26 mouse cellular contexts compared by ENCODE assay signal in the genomic region with DNA sequence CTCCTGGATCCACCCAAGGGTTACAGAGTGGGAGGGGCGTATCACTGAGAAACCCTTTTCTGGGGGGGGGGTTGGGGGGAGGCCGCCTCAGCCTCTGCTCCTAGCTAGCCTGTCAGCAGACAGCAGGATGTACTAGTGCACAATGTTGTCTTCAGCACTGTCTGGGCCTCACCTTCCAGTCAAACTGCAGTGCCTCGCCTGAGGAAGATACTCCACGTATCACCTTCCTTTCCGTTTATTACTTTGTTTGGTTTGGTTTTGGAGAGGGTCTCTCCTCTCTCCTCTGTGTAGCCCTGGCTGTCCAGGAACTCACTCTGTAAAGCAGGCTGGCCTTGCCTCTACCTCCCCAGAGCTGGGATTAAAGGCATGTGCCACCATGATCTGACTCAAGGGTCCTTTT. TPM values are rescaled to one million over a fixed set of nuclear protein-coding genes. Genes with fewer than 3 reads are reported as not detected.
A peak's percentile ranks its signal among the peaks of the same experiment; 100 is the strongest.
DNase-seq lines count a peak whose midpoint lies in the region; ATAC-seq and TF ChIP-seq lines count a peak whose summit lies in the region.
"Had no signal": no experiment of that assay in that cellular context is flagged by ENCODE, and none has a peak within 500 bp of the region (broad histone marks: within the 10 kb centered on the region; RNA-seq: fewer than 3 reads in every experiment).

No protein-coding gene starts in this region.

- H3K27me3 ChIP-seq in intestine, embryonic 14.5 days (replicated peaks; ENCODE audit: control insufficient read depth, insufficient read depth, low read length): peaks cover 60% of the 10 kb centered on the region
- peaks cover 33% of the 10 kb centered on the region; the same call in 1 of the 2 replicates for H3K27me3 ChIP-seq in intestine, postnatal 0 days (replicated peaks; ENCODE audit: control insufficient read depth, insufficient read depth, low read length)
- H3K27me3 ChIP-seq in kidney, embryonic 16.5 days (ENCODE audit: insufficient read depth, low read length): peaks cover 60% of the 10 kb centered on the region

- peak; percentile 53 for DNase-seq in intestine, embryonic 14.5 days (ENCODE audit: low spot score)
- no peak for DNase-seq in kidney, postnatal 14 days
- peak; percentile 11 for DNase-seq in CD4-positive helper T cell, adult 2 months (ENCODE audit: low read depth, low spot score)
- DNase-seq in naive thymus-derived CD4-positive, alpha-beta T cell, adult 2 months (ENCODE audit: low read depth): peak; percentile 21
- no peak for DNase-seq in adrenal gland, postnatal 36 days
- DNase-seq: adrenal gland, adult 2 months; adrenal gland, postnatal 10 days; adrenal gland, postnatal 25 days; cerebellum, adult 11-12 months; cerebellum, adult 2 months; cerebellum, adult 9-10 months; cerebellum, postnatal 10 days; cerebellum, postnatal 25 days; forebrain, postnatal 0 days had no signal

- H3K4me1 ChIP-seq in intestine, embryonic 14.5 days (replicated peaks; ENCODE audit: control insufficient read depth, insufficient read depth, low read length): peaks cover 9% of the 10 kb centered on the region
- no peaks in the 10 kb centered on the region; the same call in none of the 2 replicates for H3K4me1 ChIP-seq in intestine, postnatal 0 days (replicated peaks; ENCODE audit: control insufficient read depth, insufficient read depth, low read length)
- H3K4me1 ChIP-seq in kidney, embryonic 16.5 days (ENCODE audit: insufficient read depth, low read length): peaks cover 44% of the 10 kb centered on the region

- no peak for TF ChIP-seq CTCF in intestine, postnatal 0 days (IDR thresholded peaks at IDR 0.05; ENCODE audit: low read depth)

- H3K9ac ChIP-seq in intestine, embryonic 14.5 days (ENCODE audit: low read length): no peak overlapping the region
- no peak overlapping the region for H3K9ac ChIP-seq in intestine, postnatal 0 days (ENCODE audit: low read depth, low read length)
- no peak overlapping the region for H3K9ac ChIP-seq in kidney, embryonic 16.5 days (replicated peaks; ENCODE audit: low read length)
- H3K9ac ChIP-seq: embryonic facial prominence, embryonic 12.5 days; forebrain, embryonic 13.5 days; forebrain, embryonic 15.5 days; forebrain, postnatal 0 days had no signal

- no peaks in the 10 kb centered on the region for H3K9me3 ChIP-seq in intestine, embryonic 14.5 days (ENCODE audit: control insufficient read depth, low read length)
- no peaks in the 10 kb centered on the region for H3K9me3 ChIP-seq in intestine, postnatal 0 days (ENCODE audit: control insufficient read depth)
- no peaks in the 10 kb centered on the region for H3K9me3 ChIP-seq in kidney, embryonic 16.5 days (ENCODE audit: low read length)
- H3K9me3 ChIP-seq: embryonic facial prominence, embryonic 10.5 days; embryonic facial prominence, embryonic 12.5 days; forebrain, embryonic 13.5 days; forebrain, embryonic 15.5 days had no signal

- no peak overlapping the region for H3K4me2 ChIP-seq in intestine, embryonic 14.5 days (ENCODE audit: low read length)
- H3K4me2 ChIP-seq in intestine, postnatal 0 days (replicated peaks; ENCODE audit: low read depth): no peak overlapping the region
- no peak overlapping the region for H3K4me2 ChIP-seq in kidney, embryonic 16.5 days (replicated peaks; ENCODE audit: low read depth, low read length)
- H3K4me2 ChIP-seq: embryonic facial prominence, embryonic 12.5 days; forebrain, embryonic 13.5 days; forebrain, embryonic 15.5 days had no signal

- ATAC-seq in intestine, embryonic 14.5 days (replicated peaks; ENCODE audit: low FRiP score, low TSS enrichment, low read depth): no peak
- ATAC-seq in intestine, postnatal 0 days: no peak
- no peak for ATAC-seq in kidney, embryonic 16.5 days (ENCODE audit: low FRiP score, low TSS enrichment)
- ATAC-seq: forebrain, embryonic 15.5 days; forebrain, postnatal 0 days; Patski had no signal

- H3K27ac ChIP-seq in intestine, embryonic 14.5 days (ENCODE audit: low read depth): no peak overlapping the region
- no peak overlapping the region for H3K27ac ChIP-seq in intestine, postnatal 0 days (ENCODE audit: low read depth, low read length)
- peak overlapping the region; percentile 93 for H3K27ac ChIP-seq in kidney, embryonic 16.5 days (ENCODE audit: low read length)
- H3K27ac ChIP-seq: embryonic facial prominence, embryonic 12.5 days; forebrain, embryonic 13.5 days; forebrain, embryonic 15.5 days had no signal

- 47% methylated on average over 5 of the region's 5 CpGs for WGBS in intestine, embryonic 14.5 days
- 67% methylated on average over 5 of the region's 5 CpGs for WGBS in intestine, postnatal 0 days
- WGBS in kidney, embryonic 16.5 days: 44% methylated on average over 5 of the region's 5 CpGs

- H3K36me3 ChIP-seq in intestine, embryonic 14.5 days (ENCODE audit: control insufficient read depth, insufficient read depth, low read length): no peaks in the 10 kb centered on the region
- H3K36me3 ChIP-seq in intestine, postnatal 0 days (ENCODE audit: control insufficient read depth, insufficient read depth): no peaks in the 10 kb centered on the region
- no peaks in the 10 kb centered on the region for H3K36me3 ChIP-seq in kidney, embryonic 16.5 days (ENCODE audit: insufficient read depth, low read length)
- H3K36me3 ChIP-seq: embryonic facial prominence, embryonic 10.5 days; embryonic facial prominence, embryonic 12.5 days; forebrain, embryonic 15.5 days had no signal

- H3K4me3 ChIP-seq in intestine, embryonic 14.5 days (ENCODE audit: low read depth, low read length): no peak overlapping the region
- H3K4me3 ChIP-seq in intestine, postnatal 0 days (ENCODE audit: low read depth, low read length): no peak overlapping the region
- no peak overlapping the region for H3K4me3 ChIP-seq in kidney, embryonic 16.5 days (ENCODE audit: low read length)
- H3K4me3 ChIP-seq: embryonic facial prominence, embryonic 12.5 days; forebrain, embryonic 13.5 days; forebrain, embryonic 15.5 days had no signal

RNA-seq across cellular contexts. Expression of a gene that starts 17.5 kb away (rescaled TPM):
- polyA plus RNA-seq in intestine, embryonic 14.5 days (2014; fragmentation: Nextera tagmentation; extraction: Ambion mirVana): 0.97 and 0.98 TPM in 2 replicates
- 0.82 and 1.2 TPM in 2 replicates for polyA plus RNA-seq in intestine, postnatal 0 days (2015; fragmentation: Nextera tagmentation; extraction: Ambion mirVana)
- polyA plus RNA-seq in kidney, embryonic 16.5 days (2015; fragmentation: Nextera tagmentation; extraction: Ambion mirVana): 1.9 and 3.0 TPM in 2 replicates
- 1 to 10 TPM; 1.7 to 3.0 TPM for total RNA-seq in adrenal gland, postnatal 36 days (2021)
- total RNA-seq: G1E had no signal
- polyA plus RNA-seq: forebrain, embryonic 11.5 days; G1E had no signal

RNA-seq across cellular contexts. Expression of a gene that starts 19.0 kb away (rescaled TPM):
- polyA plus RNA-seq in intestine, embryonic 14.5 days (2014; fragmentation: Nextera tagmentation; extraction: Ambion mirVana): 22.8 and 24.2 TPM in 2 replicates
- 260 and 264 TPM in 2 replicates for polyA plus RNA-seq in intestine, postnatal 0 days (2015; fragmentation: Nextera tagmentation; extraction: Ambion mirVana)
- 22.2 and 30.6 TPM in 2 replicates for polyA plus RNA-seq in kidney, embryonic 16.5 days (2015; fragmentation: Nextera tagmentation; extraction: Ambion mirVana)
- total RNA-seq in adrenal gland, postnatal 36 days (2021): 1 to 10 TPM; 1.2 to 1.5 TPM

RNA-seq across cellular contexts. Expression of a gene that starts 25.5 kb away (rescaled TPM):
- polyA plus RNA-seq in intestine, embryonic 14.5 days (2014; fragmentation: Nextera tagmentation; extraction: Ambion mirVana): not detected in 2 replicates
- 8.6 and 11.2 TPM in 2 replicates for polyA plus RNA-seq in intestine, postnatal 0 days (2015; fragmentation: Nextera tagmentation; extraction: Ambion mirVana)
- polyA plus RNA-seq in kidney, embryonic 16.5 days (2015; fragmentation: Nextera tagmentation; extraction: Ambion mirVana): 0.14 and 0.57 TPM in 2 replicates
- not detected for total RNA-seq in adrenal gland, postnatal 36 days (2021)
- total RNA-seq: adrenal gland, adult 2 months; adrenal gland, postnatal 10 days; adrenal gland, postnatal 25 days; CH12.LX; forebrain, postnatal 0 days had no signal
- polyA plus RNA-seq: adrenal gland, adult 2 months; C2C12; cerebellum, adult 2 months; cortical plate, adult 2 months; embryonic facial prominence, embryonic 12.5 days; forebrain, embryonic 11.5 days; forebrain, embryonic 13.5 days; forebrain, embryonic 15.5 days; forebrain, postnatal 0 days; Patski had no signal

RNA-seq across cellular contexts. Expression of a gene that starts 44.7 kb away (rescaled TPM):
- 61.5 and 69.7 TPM in 2 replicates for polyA plus RNA-seq in intestine, embryonic 14.5 days (2014; fragmentation: Nextera tagmentation; extraction: Ambion mirVana)
- 24.1 and 28.7 TPM in 2 replicates for polyA plus RNA-seq in intestine, postnatal 0 days (2015; fragmentation: Nextera tagmentation; extraction: Ambion mirVana)
- polyA plus RNA-seq in kidney, embryonic 16.5 days (2015; fragmentation: Nextera tagmentation; extraction: Ambion mirVana): 75.1 and 76.4 TPM in 2 replicates
- 10 to 100 TPM; 37.1 to 53.6 TPM for total RNA-seq in adrenal gland, postnatal 36 days (2021)

Comparison
In these comparisons a context has a peak if more than half of its experiments do, and no peak if none do; other contexts are left out.
1. DNase-seq: peak in intestine, embryonic 14.5 days (single experiment), CD4-positive helper T cell, adult 2 months (single experiment) and naive thymus-derived CD4-positive, alpha-beta T cell, adult 2 months (single experiment); none in kidney, postnatal 14 days (single experiment) and adrenal gland, postnatal 36 days (0 of 2).